In genomic region chr10:80208841-80209371, GRCm38 (mm10) we compare ENCODE assay signal across 11 mouse cellular contexts. TPM values are rescaled to one million over a fixed set of nuclear protein-coding genes. Genes with fewer than 3 reads are reported as not detected.
DNase-seq lines count a peak whose midpoint lies in the region; ATAC-seq and TF ChIP-seq lines count a peak whose summit lies in the region.
"Had no signal": no experiment of that assay in that cellular context is flagged by ENCODE, and none has a peak within 500 bp of the region (broad histone marks: within the 10 kb centered on the region; RNA-seq: fewer than 3 reads in every experiment).

No protein-coding gene starts in this region.

- H3K4me3 ChIP-seq in kidney, embryonic 14.5 days (ENCODE audit: low read length): no peak overlapping the region
- H3K4me3 ChIP-seq in hindbrain, embryonic 11.5 days (ENCODE audit: low read depth, low read length): no peak overlapping the region; the same call in 1 of the 2 replicates
- H3K4me3 ChIP-seq in midbrain, postnatal 0 days (ENCODE audit: low read depth, low read length): no peak overlapping the region
- no peak overlapping the region for H3K4me3 ChIP-seq in lung, postnatal 0 days (ENCODE audit: low read depth, low read length)
- H3K4me3 ChIP-seq: erythroblast, embryonic 14.5 days; liver, embryonic 15.5 days had no signal

- no peak for ATAC-seq in kidney, embryonic 14.5 days (ENCODE audit: low FRiP score, low TSS enrichment)
- peak; percentile 67 for ATAC-seq in hindbrain, embryonic 11.5 days (ENCODE audit: low FRiP score)
- peak; percentile 32; the same call in 1 of the 2 replicates for ATAC-seq in midbrain, postnatal 0 days (ENCODE audit: low FRiP score)
- no peak for ATAC-seq in lung, postnatal 0 days
- ATAC-seq: Patski had no signal

- no peak overlapping the region for H3K27ac ChIP-seq in kidney, embryonic 14.5 days (ENCODE audit: low read depth, low read length)
- peak overlapping the region; percentile 19; the same call in 1 of the 2 replicates for H3K27ac ChIP-seq in hindbrain, embryonic 11.5 days (ENCODE audit: low read depth, low read length)
- H3K27ac ChIP-seq in midbrain, postnatal 0 days (ENCODE audit: low read depth, low read length): peak overlapping the region; percentile 72
- H3K27ac ChIP-seq in lung, postnatal 0 days (ENCODE audit: low read length): no peak overlapping the region
- H3K27ac ChIP-seq: liver, embryonic 15.5 days had no signal

- intact Hi-C loops in heart, postnatal 36 days (cut with DNase I): no loop called here

- H3K9me3 ChIP-seq in kidney, embryonic 14.5 days (ENCODE audit: control insufficient read depth, low read length): no peaks in the 10 kb centered on the region
- H3K9me3 ChIP-seq in hindbrain, embryonic 11.5 days (ENCODE audit: control insufficient read depth, low read length): no peaks in the 10 kb centered on the region
- no peaks in the 10 kb centered on the region for H3K9me3 ChIP-seq in midbrain, postnatal 0 days (ENCODE audit: low read length)
- no peaks in the 10 kb centered on the region for H3K9me3 ChIP-seq in lung, postnatal 0 days (ENCODE audit: low read length)
- H3K9me3 ChIP-seq: liver, embryonic 15.5 days had no signal

- H3K36me3 ChIP-seq in kidney, embryonic 14.5 days (ENCODE audit: control insufficient read depth, insufficient read depth, low read length): no peaks in the 10 kb centered on the region
- H3K36me3 ChIP-seq in hindbrain, embryonic 11.5 days (ENCODE audit: control insufficient read depth, insufficient read depth, low read length): no peaks in the 10 kb centered on the region
- H3K36me3 ChIP-seq in midbrain, postnatal 0 days (ENCODE audit: insufficient read depth, low read length): no peaks in the 10 kb centered on the region
- no peaks in the 10 kb centered on the region for H3K36me3 ChIP-seq in lung, postnatal 0 days (ENCODE audit: insufficient read depth, low read length)
- H3K36me3 ChIP-seq: liver, embryonic 15.5 days had no signal

- TF ChIP-seq EP300 in lung, postnatal 0 days (IDR thresholded peaks at IDR 0.05): no peak

- H3K4me2 ChIP-seq in kidney, embryonic 14.5 days (replicated peaks; ENCODE audit: low read depth, low read length): peak overlapping the region; percentile 8; the same call in 1 of the 2 replicates
- peak overlapping the region; percentile 32 for H3K4me2 ChIP-seq in hindbrain, embryonic 11.5 days (replicated peaks; ENCODE audit: low read depth, low read length)
- peak overlapping the region; percentile 20; the same call in 1 of the 2 replicates for H3K4me2 ChIP-seq in midbrain, postnatal 0 days (ENCODE audit: low read depth, low read length, poor library complexity, severe bottlenecking)
- no peak overlapping the region for H3K4me2 ChIP-seq in lung, postnatal 0 days (replicated peaks; ENCODE audit: low read depth, low read length)
- H3K4me2 ChIP-seq: liver, embryonic 15.5 days had no signal

- WGBS in kidney, embryonic 14.5 days: 10% methylated on average over 24 of the region's 24 CpGs
- WGBS in hindbrain, embryonic 11.5 days: 4% methylated on average over 24 of the region's 24 CpGs
- 5% methylated on average over 24 of the region's 24 CpGs for WGBS in midbrain, postnatal 0 days
- WGBS in lung, postnatal 0 days: 23% methylated on average over 24 of the region's 24 CpGs

- no peak for TF ChIP-seq CTCF in midbrain, postnatal 0 days (IDR thresholded peaks at IDR 0.05)
- TF ChIP-seq CTCF in lung, postnatal 0 days (IDR thresholded peaks at IDR 0.05): no peak

- 0 out of 2 replicates have a peak, but pooled peaks cover 6% of the 10 kb centered on the region for H3K4me1 ChIP-seq in kidney, embryonic 14.5 days (ENCODE audit: control insufficient read depth, insufficient read depth, low read length)
- H3K4me1 ChIP-seq in hindbrain, embryonic 11.5 days (replicated peaks; ENCODE audit: control insufficient read depth, insufficient read depth, low read length): peaks cover 9% of the 10 kb centered on the region; the same call in 1 of the 2 replicates
- H3K4me1 ChIP-seq in midbrain, postnatal 0 days (ENCODE audit: insufficient read depth, low read length): peaks cover 8% of the 10 kb centered on the region
- H3K4me1 ChIP-seq in lung, postnatal 0 days (ENCODE audit: insufficient read depth, low read depth, low read length): no peaks in the 10 kb centered on the region
- H3K4me1 ChIP-seq: liver, embryonic 15.5 days had no signal

- DNase-seq in kidney, adult 9 months: no peak
- DNase-seq in embryo, embryonic 10.5 days (ENCODE audit: low spot score): peak; percentile 61
- peak; percentile 67 for DNase-seq in hindbrain, embryonic 11.5 days (ENCODE audit: low spot score)
- peak; percentile 66 for DNase-seq in midbrain, postnatal 0 days (ENCODE audit: low spot score)
- no peak for DNase-seq in lung, postnatal 0 days (ENCODE audit: low spot score)
- no peak for DNase-seq in adrenal gland, postnatal 10 days
- no peak for DNase-seq in heart, postnatal 36 days

- H3K27me3 ChIP-seq in kidney, embryonic 14.5 days (ENCODE audit: control insufficient read depth, insufficient read depth, low read length): no peaks in the 10 kb centered on the region
- H3K27me3 ChIP-seq in hindbrain, embryonic 11.5 days (ENCODE audit: control insufficient read depth, insufficient read depth, low read length): no peaks in the 10 kb centered on the region
- no peaks in the 10 kb centered on the region for H3K27me3 ChIP-seq in midbrain, postnatal 0 days (ENCODE audit: insufficient read depth, low read length)
- no peaks in the 10 kb centered on the region for H3K27me3 ChIP-seq in lung, postnatal 0 days (replicated peaks; ENCODE audit: insufficient read depth, low read length)

- no peak overlapping the region for H3K9ac ChIP-seq in kidney, embryonic 14.5 days (ENCODE audit: low read depth, low read length)
- H3K9ac ChIP-seq in hindbrain, embryonic 11.5 days (ENCODE audit: low read depth, low read length): no peak overlapping the region
- peak overlapping the region; percentile 44; the same call in 1 of the 2 replicates for H3K9ac ChIP-seq in midbrain, postnatal 0 days (replicated peaks; ENCODE audit: low read length, poor library complexity, severe bottlenecking)
- no peak overlapping the region for H3K9ac ChIP-seq in lung, postnatal 0 days (replicated peaks; ENCODE audit: low read depth)
- H3K9ac ChIP-seq: liver, embryonic 15.5 days had no signal

RNA-seq across cellular contexts. Expression of gene Mum1, which starts 17.3 kb away (rescaled TPM):
- 64.4 and 65.1 TPM in 2 replicates for polyA plus RNA-seq in kidney, embryonic 14.5 days (2014; fragmentation: Nextera tagmentation; extraction: Ambion mirVana)
- 49.4 and 57.3 TPM in 2 replicates for polyA plus RNA-seq in hindbrain, embryonic 11.5 days (2014; fragmentation: Nextera tagmentation; extraction: Ambion mirVana)
- 45.1 and 60.9 TPM in 2 replicates for total RNA-seq in midbrain, postnatal 0 days (2014; rRNA removed)
- polyA plus RNA-seq in midbrain, postnatal 0 days (2015; fragmentation: Nextera tagmentation; extraction: Ambion mirVana): 42.4 and 49.6 TPM in 2 replicates
- 34.0 and 36.9 TPM in 2 replicates for polyA plus RNA-seq in lung, postnatal 0 days (2015; fragmentation: Nextera tagmentation; extraction: Ambion mirVana)
- 10 to 100 TPM; 26.5 to 39.2 TPM for total RNA-seq in adrenal gland, postnatal 10 days (2021)
- 10 to 100 TPM; 13.1 to 15.3 TPM for total RNA-seq in heart, postnatal 36 days (2021)

RNA-seq across cellular contexts. Expression of gene Efna2, which starts 29.6 kb away (rescaled TPM):
- polyA plus RNA-seq in kidney, embryonic 14.5 days (2014; fragmentation: Nextera tagmentation; extraction: Ambion mirVana): 15.4 and 17.3 TPM in 2 replicates
- polyA plus RNA-seq in hindbrain, embryonic 11.5 days (2014; fragmentation: Nextera tagmentation; extraction: Ambion mirVana): 24.8 and 34.2 TPM in 2 replicates
- total RNA-seq in midbrain, postnatal 0 days (2014; rRNA removed): 45.1 and 51.1 TPM in 2 replicates
- polyA plus RNA-seq in midbrain, postnatal 0 days (2015; fragmentation: Nextera tagmentation; extraction: Ambion mirVana): 52.1 and 58.4 TPM in 2 replicates
- 5.1 and 6.9 TPM in 2 replicates for polyA plus RNA-seq in lung, postnatal 0 days (2015; fragmentation: Nextera tagmentation; extraction: Ambion mirVana)
- 1 to 10 TPM; 3.3 to 4.5 TPM for total RNA-seq in adrenal gland, postnatal 10 days (2021)
- 1 to 10 TPM in 1 of 2 experiments, under 1 TPM in 1; 0.75 to 1.1 TPM for total RNA-seq in heart, postnatal 36 days (2021)

RNA-seq across cellular contexts. Expression of gene 1600002K03Rik, which starts 36.2 kb away (rescaled TPM):
- 10.3 and 12.1 TPM in 2 replicates for polyA plus RNA-seq in kidney, embryonic 14.5 days (2014; fragmentation: Nextera tagmentation; extraction: Ambion mirVana)
- polyA plus RNA-seq in hindbrain, embryonic 11.5 days (2014; fragmentation: Nextera tagmentation; extraction: Ambion mirVana): 7.6 and 9.4 TPM in 2 replicates
- total RNA-seq in midbrain, postnatal 0 days (2014; rRNA removed): 2.3 and 2.8 TPM in 2 replicates
- polyA plus RNA-seq in midbrain, postnatal 0 days (2015; fragmentation: Nextera tagmentation; extraction: Ambion mirVana): 4.1 and 5.3 TPM in 2 replicates
- 10.4 and 11.7 TPM in 2 replicates for polyA plus RNA-seq in lung, postnatal 0 days (2015; fragmentation: Nextera tagmentation; extraction: Ambion mirVana)
- 1 to 10 TPM; 6.4 to 7.7 TPM for total RNA-seq in adrenal gland, postnatal 10 days (2021)
- total RNA-seq in heart, postnatal 36 days (2021): 1 to 10 TPM; 4.4 to 4.6 TPM

RNA-seq across cellular contexts. Expression of gene Ndufs7, which starts 40.0 kb away (rescaled TPM):
- polyA plus RNA-seq in kidney, embryonic 14.5 days (2014; fragmentation: Nextera tagmentation; extraction: Ambion mirVana): 382 and 390 TPM in 2 replicates
- 242 and 245 TPM in 2 replicates for polyA plus RNA-seq in hindbrain, embryonic 11.5 days (2014; fragmentation: Nextera tagmentation; extraction: Ambion mirVana)
- 193 and 201 TPM in 2 replicates for total RNA-seq in midbrain, postnatal 0 days (2014; rRNA removed)
- 358 and 388 TPM in 2 replicates for polyA plus RNA-seq in midbrain, postnatal 0 days (2015; fragmentation: Nextera tagmentation; extraction: Ambion mirVana)
- 295 and 327 TPM in 2 replicates for polyA plus RNA-seq in lung, postnatal 0 days (2015; fragmentation: Nextera tagmentation; extraction: Ambion mirVana)
- total RNA-seq in adrenal gland, postnatal 10 days (2021): 100 to 1,000 TPM; 470 to 572 TPM
- 100 to 1,000 TPM; 962 to 997 TPM for total RNA-seq in heart, postnatal 36 days (2021)

RNA-seq across cellular contexts. Expression of gene Cirbp, which starts 43.1 kb away (rescaled TPM):
- 80.0 and 104 TPM in 2 replicates for polyA plus RNA-seq in kidney, embryonic 14.5 days (2014; fragmentation: Nextera tagmentation; extraction: Ambion mirVana)
- polyA plus RNA-seq in hindbrain, embryonic 11.5 days (2014; fragmentation: Nextera tagmentation; extraction: Ambion mirVana): 83.4 and 90.4 TPM in 2 replicates
- 315 and 337 TPM in 2 replicates for total RNA-seq in midbrain, postnatal 0 days (2014; rRNA removed)
- 760 and 829 TPM in 2 replicates for polyA plus RNA-seq in midbrain, postnatal 0 days (2015; fragmentation: Nextera tagmentation; extraction: Ambion mirVana)
- polyA plus RNA-seq in lung, postnatal 0 days (2015; fragmentation: Nextera tagmentation; extraction: Ambion mirVana): 203 and 305 TPM in 2 replicates
- total RNA-seq in adrenal gland, postnatal 10 days (2021): 100 to 1,000 TPM; 102 to 168 TPM
- 10 to 100 TPM; 48.2 to 67.0 TPM for total RNA-seq in heart, postnatal 36 days (2021)

Comparison
In these comparisons a context has a peak if more than half of its experiments do, and no peak if none do; other contexts are left out.
1. ATAC-seq: peak in hindbrain, embryonic 11.5 days (single experiment) and midbrain, postnatal 0 days (single experiment); none in kidney, embryonic 14.5 days (single experiment) and lung, postnatal 0 days (single experiment).
2. H3K27ac ChIP-seq: peak in hindbrain, embryonic 11.5 days (single experiment) and midbrain, postnatal 0 days (single experiment); none in kidney, embryonic 14.5 days (single experiment) and lung, postnatal 0 days (single experiment).
3. DNase-seq: peak in embryo, embryonic 10.5 days (single experiment), hindbrain, embryonic 11.5 days (single experiment) and midbrain, postnatal 0 days (single experiment); none in kidney, adult 9 months (single experiment), lung, postnatal 0 days (single experiment), adrenal gland, postnatal 10 days (single experiment) and heart, postnatal 36 days (0 of 2).